Mouse (Mus musculus) liver, embryonic 16.5 days (tissue): ENCODE measurements around the gene Mmd2. TPM values are rescaled to one million over a fixed set of nuclear protein-coding genes. Genes with fewer than 3 reads are reported as not detected.

Source experiments
- ATAC-seq: fragments of 200-750 bp; cut with Nextera tagmentation; 2 replicates; pipeline ENCODE4 v1.8.0; 2017; ENCODE audit warnings: low read depth, mild to moderate bottlenecking, moderate number of reproducible peaks, moderate library complexity
- H3K27ac ChIP-seq: fragments of 300-500 bp; sonication (generic); 2 replicates; pipeline ENCODE4 v1.5.1; 2014; ENCODE audit warnings: mild to moderate bottlenecking, low read length
- H3K27me3 ChIP-seq: fragments of 300-500 bp; sonication (generic); 2 replicates; pipeline ENCODE4 v1.6.1; 2014; ENCODE audit warnings: low read depth, low read length, mixed read lengths; ENCODE audit not compliant: control insufficient read depth, insufficient read depth
- H3K36me3 ChIP-seq: fragments of 300-500 bp; sonication (generic); 2 replicates; pipeline ENCODE4 v1.6.1; 2014; ENCODE audit warnings: mild to moderate bottlenecking; ENCODE audit not compliant: control insufficient read depth, insufficient read depth
- H3K4me1 ChIP-seq: fragments of 300-500 bp; sonication (generic); 2 replicates; pipeline ENCODE4 v1.6.1; 2014; ENCODE audit warnings: low read depth, low read length, mixed read lengths; ENCODE audit not compliant: control insufficient read depth
- H3K4me2 ChIP-seq: fragments of 300-500 bp; sonication (generic); 2 replicates; pipeline ENCODE4 v1.6.1; 2014; ENCODE audit warnings: low read depth, low read length, mixed read lengths
- H3K4me3 ChIP-seq: fragments of 300-500 bp; sonication (generic); 2 replicates; pipeline ENCODE4 v1.5.1; 2014; ENCODE audit warnings: low read depth, mild to moderate bottlenecking, low read length
- H3K9ac ChIP-seq: fragments of 300-500 bp; sonication (generic); 2 replicates; pipeline ENCODE4 v1.6.1; 2014; ENCODE audit warnings: low read depth, low read length
- H3K9me3 ChIP-seq: fragments of 300-500 bp; sonication (generic); replicated peaks from 2 replicates; pipeline ENCODE4 v1.6.1; 2016; ENCODE audit warnings: low read length; ENCODE audit not compliant: control insufficient read depth
- WGBS: fragments of 180-500 bp; shearing (Covaris S2); extraction: QIAGEN DNeasy Blood & Tissue Kit; methylation state at CpG from one replicate; pipeline ENCODE4 v1.1.7; 2014; ENCODE audit not compliant: insufficient replicate concordance; 5-methylcytosine and 5-hydroxymethylcytosine counted together
- polyA plus RNA-seq: library from polyadenylated mRNA; unstranded; fragments of >200 nt; fragmentation: Nextera tagmentation; extraction: Ambion mirVana; gene quantifications from 2 replicates; pipeline ENCODE4 v1.2.1, GENCODE M21; 2015

The Mmd2 gene
- polyA plus RNA-seq, 1 experiment from 2014 or later: 20.6 TPM

DNA sequence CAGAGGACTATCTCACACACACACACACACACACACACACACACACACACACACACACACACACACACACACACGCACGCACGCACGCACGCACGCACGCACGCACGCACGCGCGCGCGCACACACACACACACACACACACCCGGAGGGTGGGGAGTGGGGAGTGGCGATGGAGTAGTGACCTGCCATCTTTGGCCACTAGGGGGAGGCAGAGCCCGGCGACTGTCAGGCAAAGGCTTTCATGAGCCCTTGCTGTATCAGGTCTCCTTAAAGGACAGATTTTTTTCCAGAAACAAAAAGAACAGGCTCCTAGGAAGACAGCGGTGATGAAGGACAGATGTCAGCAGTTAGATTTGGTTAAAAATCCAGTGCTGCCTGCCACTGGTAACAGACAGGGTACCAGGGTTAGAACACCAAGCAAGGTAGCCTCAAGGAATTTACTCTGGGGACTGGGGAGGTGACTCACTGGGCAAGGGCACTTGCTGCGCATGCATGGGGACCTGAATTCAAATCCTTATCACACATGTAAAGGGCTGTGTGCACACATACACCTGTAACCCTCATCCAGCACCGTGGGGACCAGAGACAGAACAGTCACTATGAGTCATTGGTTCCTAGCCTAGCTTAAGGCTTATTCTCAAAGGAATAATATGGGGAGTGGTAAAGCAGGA is 51.1 kb downstream of the Mmd2 start:
- 24% methylated on average over 21 of the region's 21 CpGs for WGBS
- H3K4me3 ChIP-seq: no peak overlapping the region
- no peak overlapping the region for H3K4me2 ChIP-seq
- no peaks in the 10 kb centered on the region for H3K36me3 ChIP-seq
- no peaks in the 10 kb centered on the region for H3K9me3 ChIP-seq
- ATAC-seq: peak; percentile 56; the same call in 1 of the 2 replicates
- H3K27ac ChIP-seq: no peak overlapping the region
- H3K27me3 ChIP-seq: no peaks in the 10 kb centered on the region
- no peak overlapping the region for H3K9ac ChIP-seq
- H3K4me1 ChIP-seq: no peaks in the 10 kb centered on the region

DNA sequence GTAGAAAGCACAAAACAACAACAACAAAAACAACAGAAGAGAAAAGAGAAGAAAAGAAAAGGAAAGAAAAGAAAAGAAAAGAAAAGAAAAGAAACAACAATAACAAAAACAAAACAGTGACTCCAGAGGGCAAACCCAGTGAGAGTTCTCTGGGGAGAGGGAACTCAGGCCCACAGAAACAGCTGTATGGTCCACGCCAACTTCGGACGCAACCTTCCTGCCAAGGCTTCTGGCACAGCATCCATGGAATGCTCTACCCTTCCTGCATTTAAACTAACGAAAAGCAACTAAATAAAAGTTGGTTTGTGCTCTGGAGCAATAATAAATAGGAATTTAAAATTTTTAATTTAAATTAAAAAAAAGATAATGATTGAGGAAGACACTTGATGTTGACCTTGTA is 51.9 kb downstream of the Mmd2 start:
- Histone ChIP-seq H3K4me2 (no peak overlapping the region), H3K27me3 (no peaks in the 10 kb centered on the region), H3K36me3 (no peaks in the 10 kb centered on the region), H3K4me1 (no peaks in the 10 kb centered on the region), H3K27ac (no peak overlapping the region), H3K9ac (no peak overlapping the region), H3K4me3 (no peak overlapping the region), H3K9me3 (no peaks in the 10 kb centered on the region)
- ATAC-seq: no peak
- WGBS: 79% methylated on average over 4 of the region's 4 CpGs

- Histone ChIP-seq H3K9ac (no peak overlapping the region), H3K36me3 (no peaks in the 10 kb centered on the region), H3K27ac (no peak overlapping the region), H3K4me2 (no peak overlapping the region), H3K27me3 (peaks cover 5% of the 10 kb centered on the region), H3K4me3 (no peak overlapping the region), H3K9me3 (no peaks in the 10 kb centered on the region; the same call in 1 of the 2 replicates), H3K4me1 (peaks cover 4% of the 10 kb centered on the region)
- 57% methylated on average over 5 of the region's 5 CpGs for WGBS
- no peak for ATAC-seq
Observed at GRCm38 (mm10) chr5:142555866-142556265, 52.7 kb downstream of the Mmd2 start.

GRCm38 (mm10) chr5:142550706-142551652 is 57.6 kb downstream of the Mmd2 start, which contains the start of gene Radil:
TSS of gene Radil (minus strand) at chr5:142551098.
- 3% methylated on average over 79 of the region's 80 CpGs for WGBS
- peak; percentile 84 for ATAC-seq

DNA sequence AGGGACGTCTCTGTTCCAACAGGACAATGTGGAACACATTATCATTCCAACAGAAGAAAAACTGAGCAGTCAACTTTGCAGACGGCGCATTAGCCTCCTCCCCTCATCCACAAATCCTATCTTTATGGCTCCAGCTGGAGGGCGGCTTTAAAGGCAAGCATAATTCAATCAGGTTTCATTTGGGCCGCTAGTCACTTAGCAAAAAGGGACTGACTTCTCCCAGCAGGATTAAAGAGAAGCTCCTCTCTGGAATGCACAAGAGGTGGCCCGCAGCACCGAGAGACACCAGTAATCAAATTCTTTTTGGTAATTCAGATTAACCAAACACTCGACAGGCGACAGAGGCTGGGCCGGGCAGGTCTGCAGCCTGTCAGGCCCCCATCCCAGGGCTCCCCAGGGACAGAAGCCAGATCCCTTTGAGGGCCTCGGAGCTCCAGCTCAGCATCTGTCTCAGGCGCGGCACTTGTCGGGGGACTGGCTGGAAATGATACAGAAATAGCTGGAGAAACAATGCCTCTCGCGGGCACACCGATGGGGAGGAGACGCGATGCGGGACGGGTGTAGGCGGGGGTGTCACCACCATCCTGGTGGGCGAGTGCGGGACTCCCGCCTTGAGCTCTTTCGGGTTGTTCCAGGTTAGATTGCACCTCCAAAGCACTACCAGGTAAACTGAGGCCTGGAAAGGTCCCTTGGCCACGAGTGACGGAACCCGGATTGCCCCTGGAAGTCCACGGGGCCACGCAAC is 58.5 kb downstream of the Mmd2 start:
- Histone ChIP-seq H3K4me2 (peak overlapping the region; percentile 68), H3K4me1 (peaks cover 8% of the 10 kb centered on the region), H3K9ac (no peak overlapping the region; the same call in 1 of the 2 replicates), H3K27ac (no peak overlapping the region), H3K9me3 (no peaks in the 10 kb centered on the region; the same call in 1 of the 2 replicates), H3K36me3 (no peaks in the 10 kb centered on the region), H3K4me3 (peak overlapping the region; percentile 54), H3K27me3 (peaks cover 24% of the 10 kb centered on the region)
- 7% methylated on average over 31 of the region's 31 CpGs for WGBS
- no peak for ATAC-seq

More at GRCm38 (mm10) chr5:142550706-142551652, 57.6 kb downstream of the Mmd2 start, which contains the start of gene Radil:
- H3K4me1 ChIP-seq: peaks cover 8% of the 10 kb centered on the region
- peak within 1 kb of the TSS; percentile 13; the same call in 1 of the 2 replicates for H3K9ac ChIP-seq
- no peak within 1 kb of the TSS for H3K27ac ChIP-seq
- peak within 1 kb of the TSS; percentile 68 for H3K4me2 ChIP-seq
- H3K36me3 ChIP-seq: no peaks in the 10 kb centered on the region
- no peaks in the 10 kb centered on the region; the same call in 1 of the 2 replicates for H3K9me3 ChIP-seq
- H3K27me3 ChIP-seq: peaks cover 24% of the 10 kb centered on the region
- H3K4me3 ChIP-seq: peak within 1 kb of the TSS; percentile 54

DNA sequence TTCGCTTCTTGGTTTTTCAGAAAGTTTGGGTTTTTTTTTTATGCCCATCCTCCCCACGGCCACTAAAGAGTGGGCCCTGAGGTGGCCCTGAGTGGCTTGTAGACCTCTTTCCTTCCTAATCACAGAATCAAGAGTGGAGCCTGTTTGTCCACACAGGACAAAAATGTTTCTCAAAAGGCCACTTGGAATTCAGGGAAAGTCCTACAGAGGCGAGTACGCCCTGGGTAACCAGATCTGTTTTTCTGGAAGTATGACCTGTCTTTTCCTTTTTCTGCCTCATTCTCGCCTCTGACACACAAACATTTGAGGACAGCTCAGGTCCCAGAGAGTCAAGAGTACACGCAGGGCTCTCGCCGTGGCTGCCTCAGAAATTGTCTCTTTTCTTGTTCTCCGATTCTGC is 59.2 kb downstream of the Mmd2 start:
- no peak for ATAC-seq
- Histone ChIP-seq H3K27me3 (peaks cover 24% of the 10 kb centered on the region), H3K27ac (no peak overlapping the region), H3K4me3 (no peak overlapping the region), H3K36me3 (no peaks in the 10 kb centered on the region), H3K9me3 (no peaks in the 10 kb centered on the region; the same call in 1 of the 2 replicates), H3K4me2 (no peak overlapping the region), H3K9ac (no peak overlapping the region), H3K4me1 (peaks cover 8% of the 10 kb centered on the region)
- 58% methylated on average over 9 of the region's 9 CpGs for WGBS

DNA sequence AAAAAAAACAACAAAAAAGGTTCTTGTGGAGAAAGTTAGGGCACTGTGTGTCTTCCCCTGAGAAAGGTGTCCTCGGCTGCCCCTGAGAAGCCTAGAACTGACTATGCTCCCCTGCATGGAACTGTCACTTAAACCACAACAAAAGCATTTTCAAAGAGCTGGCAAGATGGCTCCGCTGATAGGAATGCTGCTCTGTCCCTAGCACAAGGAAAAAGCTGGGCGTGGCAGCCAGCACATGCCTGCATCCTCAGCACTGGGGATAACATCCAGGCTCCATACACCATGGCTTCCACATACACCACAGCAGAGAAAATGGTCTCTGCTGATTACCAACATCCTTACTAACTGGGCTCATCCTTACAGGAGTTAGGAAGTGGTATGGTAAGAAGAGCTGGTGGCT is 61.5 kb downstream of the Mmd2 start:
- Histone ChIP-seq H3K27me3 (peaks cover 24% of the 10 kb centered on the region), H3K27ac (no peak overlapping the region), H3K9ac (no peak overlapping the region), H3K4me3 (no peak overlapping the region), H3K36me3 (no peaks in the 10 kb centered on the region), H3K4me2 (no peak overlapping the region), H3K9me3 (no peaks in the 10 kb centered on the region; the same call in 1 of the 2 replicates), H3K4me1 (peaks cover 8% of the 10 kb centered on the region)
- no peak for ATAC-seq
- 58% methylated on average over 3 of the region's 3 CpGs for WGBS

- no peaks in the 10 kb centered on the region; the same call in 1 of the 2 replicates for H3K9me3 ChIP-seq
- peaks cover 8% of the 10 kb centered on the region for H3K4me1 ChIP-seq
- no peak for ATAC-seq
- H3K4me3 ChIP-seq: no peak overlapping the region
- no peaks in the 10 kb centered on the region for H3K36me3 ChIP-seq
- 34% methylated on average over 5 of the region's 5 CpGs for WGBS
- peaks cover 24% of the 10 kb centered on the region for H3K27me3 ChIP-seq
- H3K9ac ChIP-seq: no peak overlapping the region
- H3K27ac ChIP-seq: no peak overlapping the region
- no peak overlapping the region for H3K4me2 ChIP-seq
Observed at GRCm38 (mm10) chr5:142546344-142546743, 62.3 kb downstream of the Mmd2 start.
